In the genomic region with DNA sequence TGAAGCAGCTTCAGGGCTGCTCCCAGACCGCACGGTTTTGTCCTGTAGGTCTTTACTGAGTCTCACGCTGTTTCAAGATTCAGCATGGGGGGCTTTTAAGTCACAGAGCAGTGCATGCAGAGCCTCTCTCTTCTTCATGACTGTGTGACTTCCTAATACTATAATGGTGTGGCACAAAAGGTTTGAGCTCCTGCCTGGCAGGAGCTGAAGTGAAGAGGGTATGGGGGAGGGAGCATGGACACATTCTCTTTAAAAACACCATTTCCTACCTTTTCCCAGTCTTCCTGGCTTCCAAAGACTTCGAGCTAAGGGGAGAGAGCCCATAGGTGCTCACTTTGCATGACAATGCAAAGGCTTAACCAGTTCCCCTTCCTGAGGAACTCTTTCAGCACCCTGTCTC, we compare ENCODE assay signal across 17 mouse cellular contexts.
DNase-seq lines count a peak whose midpoint lies in the region; ATAC-seq lines count a peak whose summit lies in the region.
"Had no signal": no experiment of that assay in that cellular context is flagged by ENCODE, and none has a peak within 500 bp of the region (broad histone marks: within the 10 kb centered on the region; RNA-seq: fewer than 3 reads in every experiment).

No protein-coding gene starts in this region.

- no peak overlapping the region for H3K4me2 ChIP-seq in midbrain, embryonic 11.5 days
- peak overlapping the region; percentile 31 for H3K4me2 ChIP-seq in forebrain, embryonic 15.5 days (replicated peaks)
- H3K4me2 ChIP-seq in midbrain, embryonic 13.5 days (replicated peaks) = peak overlapping the region; percentile 6; the same call in 1 of the 2 replicates
- H3K4me2 ChIP-seq: limb, embryonic 15.5 days; lung, embryonic 14.5 days had no signal

- H3K36me3 ChIP-seq in midbrain, embryonic 10.5 days = no peaks in the 10 kb centered on the region
- H3K36me3 ChIP-seq in midbrain, embryonic 11.5 days (ENCODE audit: control insufficient read depth, insufficient read depth, low read length) = no peaks in the 10 kb centered on the region
- H3K36me3 ChIP-seq in forebrain, embryonic 15.5 days = no peaks in the 10 kb centered on the region
- H3K36me3 ChIP-seq in midbrain, embryonic 13.5 days = no peaks in the 10 kb centered on the region
- H3K36me3 ChIP-seq: limb, embryonic 15.5 days had no signal

- peak overlapping the region; percentile 46; the same call in 1 of the 2 replicates for H3K27ac ChIP-seq in midbrain, embryonic 10.5 days (replicated peaks)
- H3K27ac ChIP-seq in midbrain, embryonic 11.5 days (ENCODE audit: low read depth, low read length) = no peak overlapping the region
- H3K27ac ChIP-seq in forebrain, embryonic 15.5 days (replicated peaks) = peak overlapping the region; percentile 93
- peak overlapping the region; percentile 94 for H3K27ac ChIP-seq in midbrain, embryonic 13.5 days
- H3K27ac ChIP-seq: limb, embryonic 15.5 days had no signal

- 4% methylated on average over 4 of the region's 4 CpGs for WGBS in midbrain, embryonic 10.5 days
- 3% methylated on average over 4 of the region's 4 CpGs for WGBS in midbrain, embryonic 11.5 days
- WGBS in forebrain, embryonic 15.5 days = 3% methylated on average over 4 of the region's 4 CpGs
- 3% methylated on average over 4 of the region's 4 CpGs for WGBS in midbrain, embryonic 13.5 days

- no peak overlapping the region for H3K4me3 ChIP-seq in midbrain, embryonic 10.5 days
- no peak overlapping the region for H3K4me3 ChIP-seq in midbrain, embryonic 11.5 days (ENCODE audit: low read depth, low read length)
- H3K4me3 ChIP-seq in forebrain, embryonic 15.5 days = peak overlapping the region; percentile 13; the same call in 1 of the 2 replicates
- no peak overlapping the region for H3K4me3 ChIP-seq in midbrain, embryonic 13.5 days (replicated peaks)
- H3K4me3 ChIP-seq: limb, embryonic 15.5 days; myocyte had no signal

- no peak overlapping the region for H3K9ac ChIP-seq in midbrain, embryonic 11.5 days (ENCODE audit: low read length)
- peak overlapping the region; percentile 32 for H3K9ac ChIP-seq in forebrain, embryonic 15.5 days (replicated peaks)
- H3K9ac ChIP-seq in midbrain, embryonic 13.5 days (replicated peaks) = 0 out of 2 replicates have a peak overlapping the region, but pooled peaks have one; percentile 12
- H3K9ac ChIP-seq: limb, embryonic 15.5 days; lung, embryonic 14.5 days had no signal

- no peaks in the 10 kb centered on the region for H3K27me3 ChIP-seq in midbrain, embryonic 10.5 days (ENCODE audit: low read depth, poor library complexity, severe bottlenecking)
- no peaks in the 10 kb centered on the region for H3K27me3 ChIP-seq in midbrain, embryonic 11.5 days (ENCODE audit: control insufficient read depth, insufficient read depth, low read length)
- H3K27me3 ChIP-seq in forebrain, embryonic 15.5 days = no peaks in the 10 kb centered on the region
- H3K27me3 ChIP-seq in midbrain, embryonic 13.5 days = no peaks in the 10 kb centered on the region
- H3K27me3 ChIP-seq: limb, embryonic 15.5 days had no signal

- H3K9me3 ChIP-seq in midbrain, embryonic 10.5 days (replicated peaks) = no peaks in the 10 kb centered on the region
- no peaks in the 10 kb centered on the region for H3K9me3 ChIP-seq in midbrain, embryonic 11.5 days (ENCODE audit: control insufficient read depth, low read length)
- H3K9me3 ChIP-seq in forebrain, embryonic 15.5 days = no peaks in the 10 kb centered on the region
- H3K9me3 ChIP-seq in midbrain, embryonic 13.5 days = no peaks in the 10 kb centered on the region
- H3K9me3 ChIP-seq: limb, embryonic 15.5 days had no signal

- no peak for DNase-seq in midbrain, embryonic 10.5 days (ENCODE audit: low spot score)
- DNase-seq in midbrain, embryonic 11.5 days (ENCODE audit: low spot score, missing footprints) = no peak
- no peak for DNase-seq in urinary bladder, adult 18-20 months (ENCODE audit: low spot score in 2 of 2)
- DNase-seq in layer of hippocampus, adult 9-11 months = no peak
- DNase-seq in layer of hippocampus, adult 8-10 months (ENCODE audit: low spot score in 2 of 2) = no peak
- DNase-seq: adrenal gland, adult 2 months; cerebellum, adult 9-10 months; heart, adult 18-20 months; heart, postnatal 10 days; kidney, postnatal 4 days; lung, embryonic 14.5 days had no signal

- H3K4me1 ChIP-seq in midbrain, embryonic 10.5 days = peaks cover 29% of the 10 kb centered on the region
- H3K4me1 ChIP-seq in midbrain, embryonic 11.5 days (ENCODE audit: control insufficient read depth, insufficient read depth, low read length) = peaks cover 12% of the 10 kb centered on the region
- peaks cover 33% of the 10 kb centered on the region for H3K4me1 ChIP-seq in forebrain, embryonic 15.5 days
- H3K4me1 ChIP-seq in midbrain, embryonic 13.5 days (replicated peaks) = peaks cover 34% of the 10 kb centered on the region
- H3K4me1 ChIP-seq: limb, embryonic 15.5 days had no signal

- ATAC-seq in midbrain, embryonic 11.5 days (ENCODE audit: low FRiP score) = no peak
- ATAC-seq in forebrain, embryonic 15.5 days (replicated peaks) = 0 out of 2 replicates have a peak, but pooled peaks have one; percentile 14
- peak; percentile 21; the same call in 1 of the 2 replicates for ATAC-seq in midbrain, embryonic 13.5 days
- ATAC-seq: CD4-positive, CD25-positive, alpha-beta regulatory T cell, adult 4 months; intestine, postnatal 0 days had no signal
